Mouse (Mus musculus): ENCODE measurements around the gene Shb. TPM values are rescaled to one million over a fixed set of nuclear protein-coding genes. Genes with fewer than 3 reads are reported as not detected.

Gene Shb
- total and polyA plus RNA-seq, 3 experiments = 7.7 to 15.5 (median 8.6) TPM

- no peak for TF ChIP-seq MYC (IDR thresholded peaks at IDR 0.05; ENCODE audit: low read depth, low read length)
- no peak for TF ChIP-seq USF1 (IDR thresholded peaks at IDR 0.05; ENCODE audit: low read depth, low read length)
- no peak for TF ChIP-seq MXI1 (IDR thresholded peaks at IDR 0.05; ENCODE audit: low read depth, low read length)
- TF ChIP-seq UBTF (IDR thresholded peaks at IDR 0.05; ENCODE audit: low read depth, low read length) = no peak
- TF ChIP-seq SMC3 (IDR thresholded peaks at IDR 0.05; ENCODE audit: low read depth, low read length) = no peak
- TF ChIP-seq GABPA (IDR thresholded peaks at IDR 0.05; ENCODE audit: insufficient replicate concordance, low read depth, low read length) = no peak
- TF ChIP-seq ZKSCAN1 (IDR thresholded peaks at IDR 0.05; ENCODE audit: borderline replicate concordance, low read depth, low read length) = no peak
- TF ChIP-seq CHD2 (IDR thresholded peaks at IDR 0.05; ENCODE audit: low read length) = no peak
- TF ChIP-seq ZC3H11A (IDR thresholded peaks at IDR 0.05; ENCODE audit: low read depth, low read length) = no peak
- no peak for TF ChIP-seq SIN3A (IDR thresholded peaks at IDR 0.05; ENCODE audit: low read length)
- no peak for TF ChIP-seq RAD21 (IDR thresholded peaks at IDR 0.05; ENCODE audit: low read depth, low read length)
- TF ChIP-seq JUND (conservative IDR thresholded peaks at IDR 0.05; ENCODE audit: low read depth, low read length) = no peak
- no peak for TF ChIP-seq KAT2A (IDR thresholded peaks at IDR 0.05; ENCODE audit: insufficient replicate concordance, low read length)
- no peak for TF ChIP-seq NRF1 (IDR thresholded peaks at IDR 0.05; ENCODE audit: low read depth, low read length)
- no peak for TF ChIP-seq CTCF (conservative IDR thresholded peaks at IDR 0.05 in 1 of 2, IDR thresholded peaks at IDR 0.05 in 1 of 2; ENCODE audit: low read depth in 2 of 2, low read length in 2 of 2)
- no peak for TF ChIP-seq ZNF384 (IDR thresholded peaks at IDR 0.05; ENCODE audit: low read depth, low read length)
- TF ChIP-seq CHD1 (IDR thresholded peaks at IDR 0.05; ENCODE audit: low read depth, low read length) = no peak
- TF ChIP-seq TCF12 (IDR thresholded peaks at IDR 0.05; ENCODE audit: low read depth, low read length) = no peak
- TF ChIP-seq IRF4 (IDR thresholded peaks at IDR 0.05; ENCODE audit: low read depth, low read length) = no peak
- H3K4me1 ChIP-seq (ENCODE audit: control insufficient read depth in 1 of 2, insufficient read depth in 2 of 2) = peaks cover 21 to 57% of the 10 kb centered on the region in 2 experiments
Measured at GRCm38 (mm10) chr4:45403499-45403878, 128.8 kb downstream of the Shb start.

GRCm38 (mm10) chr4:45402878-45403498, 129.3 kb downstream of the Shb start:
- Histone ChIP-seq H3K9me3 (replicated peaks; ENCODE audit: low read length) (no peaks in the 10 kb centered on the region), H3K4me1 (ENCODE audit: control insufficient read depth in 1 of 2, insufficient read depth in 2 of 2) (peaks cover 21 to 57% of the 10 kb centered on the region in 2 experiments), H3K27ac (ENCODE audit: insufficient read depth, low read depth) (peak overlapping the region; percentile 50; the same call in 1 of the 2 replicates), H3K27me3 (replicated peaks) (no peaks in the 10 kb centered on the region), H3K36me3 (replicated peaks in 1 of 2; ENCODE audit: control insufficient read depth in 1 of 2, insufficient read depth in 1 of 2, low read length in 1 of 2) (peaks cover 47 to 63% of the 10 kb centered on the region in 2 experiments), H3K4me3 (replicated peaks in 1 of 3; ENCODE audit: low read depth in 2 of 3, low read length in 2 of 3, poor library complexity in 1 of 3) (no peak overlapping the region), H3K79me2 (replicated peaks; ENCODE audit: control insufficient read depth, extremely low read depth, insufficient read depth, poor library complexity, severe bottlenecking) (peaks cover 42% of the 10 kb centered on the region), H3K4me2 (ENCODE audit: insufficient read depth, low read depth, poor library complexity, severe bottlenecking) (peak overlapping the region; percentile 41), H3K9ac (ENCODE audit: insufficient read depth, low read depth) (no peak overlapping the region)
- in situ Hi-C loops (cut with MboI; ENCODE audit: low pct_ligation_motif_present, low pct_unique_long_range_greater_than_20kb, low sequenced_read_pairs) = loop anchor here (10.0 kb wide), 1 partner anchor 298 kb away; the partner anchor contains the start of gene Tomm5
- TF ChIP-seq ELF1 (IDR thresholded peaks at IDR 0.05; ENCODE audit: low read depth, low read length) (no peak), HCFC1 (IDR thresholded peaks at IDR 0.05; ENCODE audit: low read depth, low read length) (no peak), RAD21 (IDR thresholded peaks at IDR 0.05; ENCODE audit: low read depth, low read length) (no peak), ETS1 (conservative IDR thresholded peaks at IDR 0.05; ENCODE audit: low read depth, low read length) (no peak), MAX (IDR thresholded peaks at IDR 0.05; ENCODE audit: low read length) (no peak), TBP (conservative IDR thresholded peaks at IDR 0.05; ENCODE audit: low read depth, low read length) (no peak), ZMIZ1 (IDR thresholded peaks at IDR 0.05; ENCODE audit: low read depth, low read length) (no peak), SIN3A (IDR thresholded peaks at IDR 0.05; ENCODE audit: low read length) (no peak), SMC3 (IDR thresholded peaks at IDR 0.05; ENCODE audit: low read depth, low read length) (no peak), NRF1 (IDR thresholded peaks at IDR 0.05; ENCODE audit: low read depth, low read length) (no peak), USF1 (IDR thresholded peaks at IDR 0.05; ENCODE audit: low read depth, low read length) (no peak), KAT2A (IDR thresholded peaks at IDR 0.05; ENCODE audit: insufficient replicate concordance, low read length) (no peak), POLR2A (IDR thresholded peaks at IDR 0.05; ENCODE audit: low read depth, low read length) (no peak), MXI1 (IDR thresholded peaks at IDR 0.05; ENCODE audit: low read depth, low read length) (no peak), MEF2A (IDR thresholded peaks at IDR 0.05; ENCODE audit: borderline replicate concordance, low read depth, low read length) (no peak), JUND (conservative IDR thresholded peaks at IDR 0.05; ENCODE audit: low read depth, low read length) (no peak), MAZ (IDR thresholded peaks at IDR 0.05; ENCODE audit: low read depth, low read length) (no peak), E2F4 (IDR thresholded peaks at IDR 0.05; ENCODE audit: insufficient replicate concordance, low read depth, low read length) (no peak), EP300 (IDR thresholded peaks at IDR 0.05; ENCODE audit: low read length) (no peak)
- dilution Hi-C loops (cut with MboI; ENCODE audit: extremely low pct_ligation_motif_present, extremely low pct_unique_long_range_greater_than_20kb, low sequenced_read_pairs) = no loop called here
- DNase-seq (ENCODE audit: extremely low read depth) = peak; percentile 43

More at GRCm38 (mm10) chr4:45403499-45403878, 128.8 kb downstream of the Shb start:
- H3K9ac ChIP-seq (ENCODE audit: insufficient read depth, low read depth) = no peak overlapping the region
- DNase-seq (ENCODE audit: extremely low read depth) = peak; percentile 67
- H3K36me3 ChIP-seq (replicated peaks in 1 of 2; ENCODE audit: control insufficient read depth in 1 of 2, insufficient read depth in 1 of 2, low read length in 1 of 2) = peaks cover 43 to 58% of the 10 kb centered on the region in 2 experiments
- peak overlapping the region; percentile 50; the same call in 1 of the 2 replicates for H3K27ac ChIP-seq (ENCODE audit: insufficient read depth, low read depth)
- peak overlapping the region; percentile 41 for H3K4me2 ChIP-seq (ENCODE audit: insufficient read depth, low read depth, poor library complexity, severe bottlenecking)
- H3K79me2 ChIP-seq (replicated peaks; ENCODE audit: control insufficient read depth, extremely low read depth, insufficient read depth, poor library complexity, severe bottlenecking) = peaks cover 44% of the 10 kb centered on the region
- dilution Hi-C loops (cut with MboI; ENCODE audit: extremely low pct_ligation_motif_present, extremely low pct_unique_long_range_greater_than_20kb, low sequenced_read_pairs) = no loop called here
- in situ Hi-C loops (cut with MboI; ENCODE audit: low pct_ligation_motif_present, low pct_unique_long_range_greater_than_20kb, low sequenced_read_pairs) = loop anchor here (10.0 kb wide), 1 partner anchor 299 kb away; the partner anchor contains the start of gene Tomm5
- no peaks in the 10 kb centered on the region for H3K27me3 ChIP-seq (replicated peaks)
- H3K9me3 ChIP-seq (replicated peaks; ENCODE audit: low read length) = no peaks in the 10 kb centered on the region
- no peak overlapping the region for H3K4me3 ChIP-seq (replicated peaks in 1 of 3; ENCODE audit: low read depth in 2 of 3, low read length in 2 of 3, poor library complexity in 1 of 3)

All from CH12.LX (cell line).